Mouse (Mus musculus): ENCODE results near the gene Nsun7. TPM values are rescaled to one million over a fixed set of nuclear protein-coding genes. Genes with fewer than 3 reads are reported as not detected.

Gene Nsun7
- polyA plus RNA-seq, 1 experiment from 2014 or later = 0.26 TPM

- no peak for DNase-seq (ENCODE audit: low spot score)
- WGBS = 77% methylated on average over 2 of the region's 2 CpGs
- Histone ChIP-seq H3K4me3 (no peak overlapping the region), H3K9me3 (replicated peaks) (no peaks in the 10 kb centered on the region), H3K4me1 (peaks cover 34% of the 10 kb centered on the region), H3K36me3 (no peaks in the 10 kb centered on the region), H3K27ac (replicated peaks) (no peak overlapping the region; the same call in 1 of the 2 replicates), H3K27me3 (ENCODE audit: low read depth, poor library complexity, severe bottlenecking) (no peaks in the 10 kb centered on the region)
These were observed 84.5 kb downstream of the Nsun7 start for GRCm38 (mm10) chr5:66344182-66344581.

- Histone ChIP-seq H3K27ac (replicated peaks) (no peak overlapping the region), H3K4me1 (peaks cover 34% of the 10 kb centered on the region), H3K27me3 (ENCODE audit: low read depth, poor library complexity, severe bottlenecking) (no peaks in the 10 kb centered on the region), H3K9me3 (replicated peaks) (no peaks in the 10 kb centered on the region), H3K4me3 (no peak overlapping the region), H3K36me3 (no peaks in the 10 kb centered on the region)
- DNase-seq (ENCODE audit: low spot score) = no peak
- 74% methylated on average over 3 of the region's 3 CpGs for WGBS
These were observed 85.4 kb downstream of the Nsun7 start for GRCm38 (mm10) chr5:66345140-66345539.

GRCm38 (mm10) chr5:66346756-66347155 is 87.1 kb downstream of the Nsun7 start:
- H3K27ac ChIP-seq (replicated peaks) = no peak overlapping the region
- no peaks in the 10 kb centered on the region for H3K36me3 ChIP-seq
- 93% methylated on average over 6 of the region's 6 CpGs for WGBS
- no peak for DNase-seq (ENCODE audit: low spot score)
- no peaks in the 10 kb centered on the region for H3K27me3 ChIP-seq (ENCODE audit: low read depth, poor library complexity, severe bottlenecking)
- H3K4me1 ChIP-seq = peaks cover 20% of the 10 kb centered on the region
- no peak overlapping the region for H3K4me3 ChIP-seq
- no peaks in the 10 kb centered on the region for H3K9me3 ChIP-seq (replicated peaks)

Other genes with a start within 250 kb of the Nsun7 start
- 1.3 and 1.9 TPM in 2 replicates for gene Rbm47, start 86.8 kb upstream of the Nsun7 start, polyA plus RNA-seq (2016; fragmentation: Nextera tagmentation; extraction: Ambion mirVana)